Mouse (Mus musculus) hindbrain, embryonic 11.5 days (tissue): Measurements from ENCODE around the gene Olfr986. TPM values are rescaled to one million over a fixed set of nuclear protein-coding genes. Genes with fewer than 3 reads are reported as not detected.
A peak's percentile ranks its signal among the peaks of the same experiment; 100 is the strongest.

Source experiments
- ATAC-seq: fragments of 200-750 bp; cut with Nextera tagmentation; 2 replicates; pipeline ENCODE4 v1.8.0; 2017; ENCODE audit warnings: mild to moderate bottlenecking, moderate TSS enrichment, moderate library complexity; ENCODE audit not compliant: low FRiP score
- DNase-seq: peaks from one replicate; pipeline ENCODE4 v3.0.0-alpha.2; 2015; ENCODE audit warnings: low spot score
- H3K27ac ChIP-seq: fragments of 300-500 bp; sonication (generic); 2 replicates; pipeline ENCODE4 v1.5.1; 2014; ENCODE audit warnings: mild to moderate bottlenecking, low read depth, low read length
- H3K27me3 ChIP-seq: fragments of 300-500 bp; sonication (generic); 2 replicates; pipeline ENCODE4 v1.6.1; 2014; ENCODE audit warnings: mild to moderate bottlenecking, low read length, moderate library complexity, mixed read lengths; ENCODE audit not compliant: control insufficient read depth, insufficient read depth
- H3K36me3 ChIP-seq: fragments of 300-500 bp; sonication (generic); 2 replicates; pipeline ENCODE4 v1.6.1; 2014; ENCODE audit warnings: mild to moderate bottlenecking, low read length, moderate library complexity, mixed read lengths; ENCODE audit not compliant: control insufficient read depth, insufficient read depth
- H3K4me1 ChIP-seq: fragments of 300-500 bp; sonication (generic); replicated peaks from 2 replicates; pipeline ENCODE4 v1.6.1; 2014; ENCODE audit warnings: low read length, mixed read lengths; ENCODE audit not compliant: control insufficient read depth, insufficient read depth
- H3K4me2 ChIP-seq: fragments of 300-500 bp; sonication (generic); replicated peaks from 2 replicates; pipeline ENCODE4 v1.6.1; 2014; ENCODE audit warnings: mild to moderate bottlenecking, low read depth, low read length
- H3K4me3 ChIP-seq: fragments of 300-500 bp; sonication (generic); 2 replicates; pipeline ENCODE4 v1.5.1; 2014; ENCODE audit warnings: low read depth, low read length
- H3K9ac ChIP-seq: fragments of 300-500 bp; sonication (generic); 2 replicates; pipeline ENCODE4 v1.6.1; 2014; ENCODE audit warnings: low read depth, low read length
- H3K9me3 ChIP-seq: fragments of 300-500 bp; sonication (generic); 2 replicates; pipeline ENCODE4 v1.6.1; 2016; ENCODE audit warnings: low read length; ENCODE audit not compliant: control insufficient read depth
- WGBS: fragments of 180-500 bp; shearing (Covaris S2); extraction: QIAGEN DNeasy Blood & Tissue Kit; methylation state at CpG from one replicate; pipeline ENCODE4 v1.1.7; 2014; 5-methylcytosine and 5-hydroxymethylcytosine counted together
- polyA plus RNA-seq: library from polyadenylated mRNA; unstranded; fragments of >200 nt; fragmentation: Nextera tagmentation; extraction: Ambion mirVana; gene quantifications from 2 replicates; pipeline ENCODE4 v1.2.1, GENCODE M21; 2014

Gene Olfr986
- polyA plus RNA-seq, 1 experiment from 2014 or later = not detected

DNA sequence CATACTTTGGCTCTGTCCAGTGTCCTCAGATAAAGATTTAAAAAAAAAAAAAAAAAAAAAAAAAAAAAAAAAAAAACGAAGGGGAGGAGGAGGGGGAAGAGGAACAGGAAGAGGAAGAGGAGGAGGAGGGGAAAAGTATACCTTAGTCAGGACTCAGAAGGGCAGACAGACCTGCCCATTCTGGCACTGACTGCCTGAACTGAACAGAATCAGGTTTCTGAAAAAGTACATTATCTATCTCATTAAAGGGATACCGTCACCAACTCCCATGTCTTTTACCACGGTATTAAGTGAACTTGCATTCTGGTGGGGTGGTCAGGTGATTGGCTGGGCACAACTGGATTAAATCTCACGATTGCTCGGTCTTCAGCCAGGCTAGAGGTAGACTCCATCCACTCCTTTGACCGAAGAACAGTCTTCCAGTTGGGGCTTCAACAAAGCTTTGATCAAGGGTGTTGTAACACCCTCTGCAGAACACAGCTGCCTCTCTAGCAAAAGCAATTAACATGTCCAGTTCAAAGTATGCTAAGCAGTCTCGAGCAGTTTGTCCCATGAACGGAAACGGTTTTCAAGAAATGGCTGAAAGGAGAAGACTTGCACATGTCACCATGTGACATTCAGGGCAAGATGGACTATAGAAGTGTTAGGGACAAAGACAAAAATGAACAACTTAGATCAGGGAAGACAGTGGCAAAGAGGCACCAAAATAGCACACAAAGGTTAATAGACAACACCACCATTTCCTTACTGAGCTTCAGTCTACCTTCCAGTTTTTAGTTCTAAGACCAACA lies 10.6 kb downstream of the Olfr986 start:
- Histone ChIP-seq H3K9me3 (no peaks in the 10 kb centered on the region), H3K9ac (peak overlapping the region; percentile 81), H3K4me3 (no peak overlapping the region), H3K27ac (no peak overlapping the region), H3K27me3 (no peaks in the 10 kb centered on the region), H3K4me2 (peak overlapping the region; percentile 67), H3K36me3 (no peaks in the 10 kb centered on the region), H3K4me1 (0 out of 2 replicates have a peak, but pooled peaks cover 4% of the 10 kb centered on the region)
- no peak; the same call in none of the 2 replicates for ATAC-seq
- DNase-seq = peak; percentile 36
- WGBS = 95% methylated on average over 8 of the region's 9 CpGs

DNA sequence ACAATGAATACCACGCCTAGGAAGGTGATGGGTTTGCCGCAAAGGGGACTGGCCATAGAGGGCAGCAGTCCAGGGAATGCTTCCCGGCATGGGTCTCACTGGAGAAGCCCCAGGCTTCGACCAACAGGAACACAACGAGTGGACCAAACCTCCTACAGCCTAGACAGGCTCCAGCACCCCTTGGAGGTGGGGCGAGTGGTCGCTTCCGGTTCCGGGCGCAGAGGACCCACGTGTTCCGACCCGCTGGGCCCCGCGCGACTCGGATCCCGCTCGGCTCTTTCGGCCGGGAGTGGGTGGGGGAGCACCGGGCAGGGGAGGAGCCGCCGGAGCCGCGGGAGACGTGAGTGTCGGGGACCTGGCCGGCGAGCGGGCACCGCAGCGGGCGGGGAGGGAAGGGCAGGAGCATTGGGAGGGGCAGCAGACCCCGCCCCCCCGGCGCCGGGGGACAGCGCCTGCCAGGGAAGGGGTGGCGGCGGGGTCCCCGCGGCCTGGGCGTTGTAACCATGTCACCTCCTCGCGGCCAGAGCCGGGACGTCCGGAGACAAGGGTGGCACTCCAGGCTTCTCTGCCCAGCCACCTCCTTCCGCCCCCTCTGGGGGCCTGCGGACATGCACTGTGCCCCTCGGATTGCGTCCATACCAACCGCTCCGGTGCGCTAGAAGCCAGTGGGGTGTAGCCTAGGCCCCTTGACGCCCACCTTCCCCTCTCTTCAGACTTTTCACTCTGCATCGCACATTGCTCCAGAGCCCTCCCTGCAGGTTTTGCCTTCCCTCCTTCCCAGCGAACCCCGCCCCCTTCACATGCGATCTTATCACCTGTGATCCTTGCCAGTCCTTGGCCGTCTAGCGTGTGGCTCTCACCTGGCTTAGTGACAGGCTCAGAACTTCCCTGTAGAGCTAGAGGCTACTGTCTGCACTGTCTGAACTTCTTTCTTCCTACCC lies 11.6 kb downstream of the Olfr986 start, which contains the start of gene Zfp202:
Gene Zfp202, plus strand, starts transcription at position 219 of the 941 bp plus-strand sequence.
- Histone ChIP-seq H3K27me3 (no peaks in the 10 kb centered on the region), H3K4me1 (0 out of 2 replicates have a peak, but pooled peaks cover 4% of the 10 kb centered on the region), H3K27ac (peak within 1 kb of the TSS; percentile 24; the same call in 1 of the 2 replicates), H3K36me3 (no peaks in the 10 kb centered on the region), H3K9ac (peak within 1 kb of the TSS; percentile 81), H3K9me3 (no peaks in the 10 kb centered on the region), H3K4me2 (peak within 1 kb of the TSS; percentile 67), H3K4me3 (peak within 1 kb of the TSS; percentile 91)
- DNase-seq = peak; percentile 88
- ATAC-seq = peak; percentile 99
- under 1% methylated on average over 53 of the region's 63 CpGs for WGBS

DNA sequence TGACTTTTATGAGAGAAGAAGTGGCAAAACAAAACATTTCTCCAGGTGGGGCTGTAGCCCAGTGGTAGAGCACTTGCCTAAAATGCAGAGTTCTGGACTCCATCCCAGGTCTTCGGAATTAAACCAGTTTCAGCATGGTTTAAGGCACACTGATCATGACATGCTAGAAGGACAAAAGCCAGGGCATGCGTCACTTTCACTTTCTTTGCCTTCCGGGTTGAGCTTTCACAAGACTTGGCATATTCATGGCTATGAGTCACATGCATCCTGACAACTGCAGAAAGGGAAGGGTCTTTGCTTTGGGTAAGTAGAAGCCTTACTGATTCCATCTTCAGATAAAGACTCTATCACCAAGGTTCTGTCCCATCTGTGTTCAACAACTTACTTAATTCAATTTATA lies 15.3 kb downstream of the Olfr986 start:
- WGBS = 95% methylated on average over 3 of the region's 3 CpGs

DNA sequence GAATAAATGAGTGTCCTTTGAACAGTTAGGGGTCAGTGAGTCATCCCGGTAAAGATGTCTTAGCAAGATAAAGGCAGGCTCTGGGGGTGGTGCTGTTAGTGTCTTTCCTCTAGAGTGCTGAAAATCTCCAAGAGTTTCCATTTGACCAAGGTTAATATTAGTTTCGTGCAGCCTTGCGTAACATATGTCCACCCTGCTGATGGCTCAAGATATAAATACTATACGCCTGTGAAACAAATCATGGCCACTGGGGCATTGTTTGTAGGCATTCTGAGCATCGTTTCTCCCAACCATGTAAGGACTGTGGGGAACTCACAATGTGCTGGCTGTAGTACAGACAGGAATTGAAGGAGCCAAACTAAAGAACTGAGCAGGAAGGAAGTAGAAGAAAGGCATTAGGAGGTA lies 25.8 kb downstream of the Olfr986 start:
- no peak overlapping the region for H3K27ac ChIP-seq
- no peak overlapping the region for H3K4me3 ChIP-seq
- no peaks in the 10 kb centered on the region; the same call in 1 of the 2 replicates for H3K36me3 ChIP-seq
- no peaks in the 10 kb centered on the region for H3K9me3 ChIP-seq
- no peak for DNase-seq
- WGBS = 83% methylated on average over 5 of the region's 5 CpGs
- H3K9ac ChIP-seq = no peak overlapping the region
- H3K4me2 ChIP-seq = no peak overlapping the region
- H3K4me1 ChIP-seq = no peaks in the 10 kb centered on the region
- no peak for ATAC-seq
- no peaks in the 10 kb centered on the region for H3K27me3 ChIP-seq

More for the DNA sequence above, 15.3 kb downstream of the Olfr986 start:
- Histone ChIP-seq H3K4me2 (no peak overlapping the region), H3K9me3 (no peaks in the 10 kb centered on the region), H3K36me3 (no peaks in the 10 kb centered on the region), H3K27ac (no peak overlapping the region), H3K4me3 (no peak overlapping the region), H3K27me3 (no peaks in the 10 kb centered on the region), H3K4me1 (0 out of 2 replicates have a peak, but pooled peaks cover 4% of the 10 kb centered on the region), H3K9ac (no peak overlapping the region)
- DNase-seq = no peak
- ATAC-seq = no peak

DNA sequence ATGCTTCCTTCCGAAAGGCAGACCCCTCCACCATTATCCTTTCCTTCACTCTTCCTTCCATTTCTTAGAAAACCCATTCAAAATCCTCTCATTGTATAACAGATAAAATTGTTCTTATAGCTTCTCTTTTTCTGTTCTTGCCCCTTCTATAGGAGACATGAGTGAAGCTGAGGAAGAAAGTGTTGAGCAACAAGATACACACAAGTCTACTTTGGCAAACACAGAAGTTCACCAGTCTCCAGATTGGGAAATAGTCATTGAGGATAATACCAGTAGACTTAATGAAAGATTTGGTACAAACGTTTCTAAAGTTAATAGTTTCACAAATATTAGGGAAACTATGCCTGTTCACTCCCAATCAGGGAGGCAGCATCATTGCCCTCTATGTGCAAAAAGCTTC lies 30.0 kb downstream of the Olfr986 start:
- Histone ChIP-seq H3K36me3 (peaks cover 2% of the 10 kb centered on the region), H3K9me3 (no peaks in the 10 kb centered on the region), H3K9ac (no peak overlapping the region), H3K27ac (no peak overlapping the region), H3K4me2 (no peak overlapping the region), H3K4me1 (no peaks in the 10 kb centered on the region), H3K27me3 (no peaks in the 10 kb centered on the region), H3K4me3 (no peak overlapping the region)
- DNase-seq = no peak
- no peak for ATAC-seq
- 95% methylated on average over 2 of the region's 2 CpGs for WGBS

DNA sequence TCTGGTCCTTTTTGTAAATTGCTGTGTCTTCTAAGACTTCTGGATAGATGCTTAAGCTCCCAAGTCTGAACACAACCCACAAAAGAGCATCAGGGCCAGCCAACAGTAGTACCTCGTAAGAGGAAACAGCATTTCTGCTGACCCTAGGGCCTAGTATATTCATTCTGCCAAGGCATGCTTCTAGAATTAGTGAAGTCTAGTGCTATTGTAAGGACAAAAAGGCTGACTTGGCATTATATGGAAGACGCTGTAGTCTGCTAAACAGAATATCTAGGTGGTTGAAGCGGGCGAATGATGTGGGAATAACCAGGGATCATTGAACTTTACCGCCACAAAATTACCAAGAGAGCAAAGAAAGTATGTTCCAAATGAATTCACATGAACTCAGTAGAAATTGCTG lies 33.3 kb downstream of the Olfr986 start:
- Histone ChIP-seq H3K9ac (no peak overlapping the region), H3K4me2 (no peak overlapping the region), H3K27ac (no peak overlapping the region), H3K36me3 (peaks cover 2% of the 10 kb centered on the region), H3K4me1 (no peaks in the 10 kb centered on the region), H3K27me3 (no peaks in the 10 kb centered on the region), H3K9me3 (no peaks in the 10 kb centered on the region), H3K4me3 (no peak overlapping the region)
- DNase-seq (no peak), ATAC-seq (no peak)
- 90% methylated on average over 5 of the region's 5 CpGs for WGBS

DNA sequence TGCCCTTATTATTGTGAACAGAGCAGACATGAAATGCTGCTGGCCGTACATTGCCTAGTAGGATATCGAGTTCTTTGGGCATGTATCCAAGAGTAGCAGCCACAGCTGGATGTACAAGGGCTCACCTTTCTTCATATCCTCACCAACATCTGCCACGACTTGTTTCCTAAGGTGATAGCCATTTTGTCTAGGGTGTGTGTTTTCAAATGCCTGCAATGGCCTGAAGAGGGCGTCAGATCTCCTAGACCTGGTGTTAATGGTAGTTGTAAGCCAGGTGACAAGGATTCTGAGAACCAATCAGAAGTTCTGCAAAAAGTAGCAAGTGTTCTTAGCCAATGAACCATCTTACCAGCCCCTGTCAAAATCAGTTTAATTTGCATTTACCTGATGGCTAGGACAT lies 35.9 kb downstream of the Olfr986 start:
- peaks cover 2% of the 10 kb centered on the region for H3K36me3 ChIP-seq
- H3K27me3 ChIP-seq = no peaks in the 10 kb centered on the region
- H3K4me2 ChIP-seq = no peak overlapping the region
- H3K27ac ChIP-seq = no peak overlapping the region
- ATAC-seq (no peak), DNase-seq (no peak)
- no peak overlapping the region for H3K4me3 ChIP-seq
- H3K9me3 ChIP-seq = no peaks in the 10 kb centered on the region
- no peaks in the 10 kb centered on the region for H3K4me1 ChIP-seq
- WGBS = 72% methylated on average over 4 of the region's 4 CpGs
- no peak overlapping the region for H3K9ac ChIP-seq

DNA sequence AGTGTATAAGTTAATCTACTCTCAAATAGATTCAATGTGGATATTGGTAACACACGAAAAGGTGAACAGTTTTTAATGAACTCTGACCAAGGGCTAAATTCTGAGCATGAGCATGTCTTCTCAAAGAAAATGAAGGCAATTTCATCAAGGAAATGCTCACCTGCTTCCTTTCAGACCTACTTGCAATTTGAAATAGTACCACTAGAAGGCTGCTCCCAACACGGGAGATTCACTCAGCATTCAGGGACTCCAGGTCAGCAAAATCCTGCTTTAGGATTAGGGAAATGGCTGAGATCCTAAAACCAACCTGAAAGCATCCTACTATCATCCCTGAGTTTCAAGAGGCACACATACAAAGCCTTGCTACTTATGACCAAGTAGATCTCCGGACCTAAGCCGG lies 43.6 kb downstream of the Olfr986 start:
- H3K27me3 ChIP-seq = no peaks in the 10 kb centered on the region
- H3K9me3 ChIP-seq = no peaks in the 10 kb centered on the region
- DNase-seq = no peak
- no peaks in the 10 kb centered on the region for H3K4me1 ChIP-seq
- no peak overlapping the region for H3K4me3 ChIP-seq
- no peaks in the 10 kb centered on the region for H3K36me3 ChIP-seq
- ATAC-seq = no peak
- H3K4me2 ChIP-seq = no peak overlapping the region
- no peak overlapping the region for H3K27ac ChIP-seq
- H3K9ac ChIP-seq = no peak overlapping the region
- WGBS = 74% methylated on average over 4 of the region's 4 CpGs
